Mouse (Mus musculus): ENCODE data around the gene Cyp1b1.

DNA sequence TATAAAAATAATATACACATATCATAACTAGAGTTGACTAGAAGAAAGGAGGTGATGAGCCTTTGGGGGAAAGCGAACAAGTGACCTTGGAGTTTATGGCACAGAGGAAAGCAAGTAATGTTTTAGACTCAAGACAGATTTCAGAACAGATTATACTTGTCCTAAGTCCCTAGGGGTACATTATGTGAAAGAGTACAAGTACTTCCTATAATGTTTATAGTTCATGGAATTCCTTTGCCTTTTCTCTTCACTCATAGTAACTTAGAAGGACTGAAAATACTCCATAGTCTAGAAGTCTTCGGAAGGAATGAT, 50.8 kb downstream of the Cyp1b1 start:
- TF ChIP-seq CTCF (IDR thresholded peaks at IDR 0.05; ENCODE audit: low read depth, low read length): no peak
- TF ChIP-seq POLR2A (IDR thresholded peaks at IDR 0.05; ENCODE audit: extremely low read depth, insufficient read depth, low read length): no peak

Data from liver, adult 2 months (tissue).